Mouse (Mus musculus) bone marrow macrophage, adult 2 months (primary cell): ENCODE measurements around the gene Fam102a.

Experiments
- CTCF ChIP-seq: IDR thresholded peaks from 2 replicates; pipeline ENCODE4 v1.5.1; 2012; ENCODE audit warnings: low read depth, mild to moderate bottlenecking, low read length, moderate library complexity
- POLR2A ChIP-seq: IDR thresholded peaks from 2 replicates; pipeline ENCODE4 v1.6.1; 2012; ENCODE audit warnings: mild to moderate bottlenecking, low read depth, low read length, borderline replicate concordance

- TF ChIP-seq CTCF (no peak), POLR2A (no peak)
Observed at GRCm38 (mm10) chr2:32604631-32605030, 69.5 kb downstream of the Fam102a start.
